In the genomic region with DNA sequence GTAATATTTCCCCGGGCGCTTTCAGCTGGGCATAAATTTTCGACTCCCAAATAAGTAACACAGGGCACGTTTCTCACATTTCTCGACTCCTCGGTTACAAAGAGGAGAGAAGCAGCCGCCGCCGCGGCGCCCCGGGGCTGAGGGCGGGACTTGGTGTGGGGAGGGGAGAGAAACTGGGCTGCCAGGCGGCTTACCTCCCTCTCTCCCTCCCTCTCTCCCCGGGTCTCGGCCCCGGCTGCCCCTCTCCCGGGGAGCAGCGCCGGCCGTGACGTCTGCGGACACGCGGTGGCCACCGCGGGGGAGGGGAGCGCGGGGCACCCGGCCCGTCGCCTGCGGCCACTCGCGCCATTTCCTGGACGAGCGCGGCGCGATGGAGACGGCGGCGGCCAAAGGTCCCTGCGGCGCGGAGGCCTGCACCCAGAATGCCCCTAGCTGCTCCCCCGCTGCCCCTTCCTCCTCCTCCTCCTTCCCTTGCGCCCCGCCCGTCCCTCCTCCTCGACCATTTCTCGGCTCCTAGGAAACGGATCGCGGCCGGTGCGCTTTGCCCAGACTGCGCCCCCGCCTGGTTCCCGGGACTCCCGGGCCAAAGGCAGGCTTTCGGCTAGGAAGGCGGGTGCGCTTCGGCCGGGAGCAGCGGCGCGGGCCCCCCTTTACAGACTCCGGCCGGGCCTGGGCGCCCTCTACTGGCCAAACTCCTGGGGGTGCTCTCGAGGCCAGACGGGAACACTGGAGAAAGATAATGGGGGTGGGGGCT, we compare ENCODE assay signal across 8 mouse cellular contexts. TPM values are rescaled to one million over a fixed set of nuclear protein-coding genes. Genes with fewer than 3 reads are reported as not detected.
A peak's percentile ranks its signal among the peaks of the same experiment; 100 is the strongest.
DNase-seq lines count a peak whose midpoint lies in the region; ATAC-seq and TF ChIP-seq lines count a peak whose summit lies in the region.

No protein-coding gene starts in this region.

- H3K27ac ChIP-seq in brown adipose tissue, adult 24 weeks (replicated peaks; ENCODE audit: low read depth, low read length), result peak overlapping the region; percentile 63
- H3K27ac ChIP-seq in forebrain, embryonic 13.5 days, result peak overlapping the region; percentile 99
- H3K27ac ChIP-seq in heart, postnatal 0 days (ENCODE audit: low read depth), result peak overlapping the region; percentile 76
- peak overlapping the region; percentile 66 for H3K27ac ChIP-seq in liver, embryonic 15.5 days (replicated peaks)
- peak overlapping the region; percentile 100 for H3K27ac ChIP-seq in neural tube, embryonic 15.5 days (replicated peaks)
- no peak overlapping the region for H3K27ac ChIP-seq in thymus, adult 2 months (ENCODE audit: control insufficient read depth, insufficient read depth, low read length)

- no peak for TF ChIP-seq EP300 in heart, postnatal 0 days (IDR thresholded peaks at IDR 0.05; ENCODE audit: low read depth)

- peak overlapping the region; percentile 79 for H3K4me3 ChIP-seq in brown adipose tissue, adult 24 weeks (ENCODE audit: insufficient read depth, low read depth, low read length)
- H3K4me3 ChIP-seq in forebrain, embryonic 13.5 days, result peak overlapping the region; percentile 84
- peak overlapping the region; percentile 75 for H3K4me3 ChIP-seq in heart, postnatal 0 days (ENCODE audit: low read depth, low read length)
- peak overlapping the region; percentile 56 for H3K4me3 ChIP-seq in liver, embryonic 15.5 days (replicated peaks)
- peak overlapping the region; percentile 69 for H3K4me3 ChIP-seq in neural tube, embryonic 15.5 days (replicated peaks)
- peak overlapping the region; percentile 40 for H3K4me3 ChIP-seq in thymus, adult 2 months (ENCODE audit: control insufficient read depth, insufficient read depth, low read length)

- H3K36me3 ChIP-seq in forebrain, embryonic 13.5 days (ENCODE audit: poor library complexity, severe bottlenecking), result 0 out of 2 replicates have a peak, but pooled peaks cover 3% of the 10 kb centered on the region
- no peaks in the 10 kb centered on the region for H3K36me3 ChIP-seq in heart, postnatal 0 days (replicated peaks; ENCODE audit: control insufficient read depth, insufficient read depth, low read length)
- H3K36me3 ChIP-seq in liver, embryonic 15.5 days (replicated peaks), result no peaks in the 10 kb centered on the region
- no peaks in the 10 kb centered on the region for H3K36me3 ChIP-seq in neural tube, embryonic 15.5 days
- no peaks in the 10 kb centered on the region for H3K36me3 ChIP-seq in thymus, adult 2 months (ENCODE audit: control insufficient read depth, insufficient read depth, low read length)

- DNase-seq in CD4-positive helper T cell, adult 2 months (ENCODE audit: low read depth, low spot score), result peak; percentile 35
- peak; percentile 78 for DNase-seq in heart, postnatal 0 days (ENCODE audit: low spot score)
- DNase-seq in kidney, postnatal 36 days, result peak; percentile 93 to 96
- peak; percentile 50 for DNase-seq in thymus, adult 2 months

- peak overlapping the region; percentile 97 for H3K9ac ChIP-seq in forebrain, embryonic 13.5 days
- H3K9ac ChIP-seq in heart, postnatal 0 days (replicated peaks; ENCODE audit: low read depth, low read length), result peak overlapping the region; percentile 62
- H3K9ac ChIP-seq in liver, embryonic 15.5 days, result peak overlapping the region; percentile 25; the same call in 1 of the 2 replicates
- peak overlapping the region; percentile 92 for H3K9ac ChIP-seq in neural tube, embryonic 15.5 days (replicated peaks)

- ATAC-seq in forebrain, embryonic 13.5 days, result peak; percentile 79
- ATAC-seq in heart, postnatal 0 days (ENCODE audit: insufficient read depth, low read depth), result peak; percentile 80
- peak; percentile 55 for ATAC-seq in liver, embryonic 15.5 days (ENCODE audit: insufficient read depth)
- peak; percentile 82 for ATAC-seq in neural tube, embryonic 15.5 days (ENCODE audit: low FRiP score)

- peak overlapping the region; percentile 95 for H3K4me2 ChIP-seq in forebrain, embryonic 13.5 days
- peak overlapping the region; percentile 86 for H3K4me2 ChIP-seq in heart, postnatal 0 days (ENCODE audit: low read depth, low read length)
- H3K4me2 ChIP-seq in liver, embryonic 15.5 days, result peak overlapping the region; percentile 68
- peak overlapping the region; percentile 91 for H3K4me2 ChIP-seq in neural tube, embryonic 15.5 days

- H3K27me3 ChIP-seq in forebrain, embryonic 13.5 days, result no peaks in the 10 kb centered on the region
- H3K27me3 ChIP-seq in heart, postnatal 0 days (ENCODE audit: control insufficient read depth, insufficient read depth, low read length), result peaks cover 33% of the 10 kb centered on the region
- H3K27me3 ChIP-seq in liver, embryonic 15.5 days, result peaks cover 55% of the 10 kb centered on the region
- no peaks in the 10 kb centered on the region for H3K27me3 ChIP-seq in neural tube, embryonic 15.5 days (replicated peaks)
- H3K27me3 ChIP-seq in thymus, adult 2 months (ENCODE audit: control insufficient read depth, insufficient read depth, low read length), result peaks cover 12% of the 10 kb centered on the region

- WGBS in forebrain, embryonic 13.5 days, result under 1% methylated on average over 38 of the region's 74 CpGs
- WGBS in heart, postnatal 0 days, result under 1% methylated on average over 43 of the region's 74 CpGs
- WGBS in liver, embryonic 15.5 days (ENCODE audit: insufficient replicate concordance), result under 1% methylated on average over 64 of the region's 74 CpGs
- 0% methylated on average over 58 of the region's 74 CpGs for WGBS in neural tube, embryonic 15.5 days
- WGBS in thymus, adult 2 months, result under 1% methylated on average over 61 of the region's 74 CpGs

- peaks cover 5% of the 10 kb centered on the region for H3K4me1 ChIP-seq in brown adipose tissue, adult 24 weeks (ENCODE audit: control insufficient read depth, insufficient read depth, insufficient read length, low read length)
- peaks cover 34% of the 10 kb centered on the region for H3K4me1 ChIP-seq in forebrain, embryonic 13.5 days
- H3K4me1 ChIP-seq in heart, postnatal 0 days (ENCODE audit: control insufficient read depth, insufficient read depth), result no peaks in the 10 kb centered on the region
- H3K4me1 ChIP-seq in liver, embryonic 15.5 days (replicated peaks), result 0 out of 2 replicates have a peak, but pooled peaks cover 2% of the 10 kb centered on the region
- peaks cover 37% of the 10 kb centered on the region for H3K4me1 ChIP-seq in neural tube, embryonic 15.5 days
- H3K4me1 ChIP-seq in thymus, adult 2 months (replicated peaks; ENCODE audit: control insufficient read depth, insufficient read depth, low read length), result no peaks in the 10 kb centered on the region

- no peaks in the 10 kb centered on the region for H3K9me3 ChIP-seq in forebrain, embryonic 13.5 days (replicated peaks)
- H3K9me3 ChIP-seq in heart, postnatal 0 days (replicated peaks; ENCODE audit: control insufficient read depth, low read length), result no peaks in the 10 kb centered on the region
- no peaks in the 10 kb centered on the region for H3K9me3 ChIP-seq in liver, embryonic 15.5 days (replicated peaks)
- no peaks in the 10 kb centered on the region for H3K9me3 ChIP-seq in neural tube, embryonic 15.5 days (replicated peaks)

- TF ChIP-seq CTCF in heart, postnatal 0 days (IDR thresholded peaks at IDR 0.05; ENCODE audit: low read depth), result peak; percentile 80
- 0 out of 2 replicates have a peak, but pooled peaks have one; percentile 31 for TF ChIP-seq CTCF in thymus, adult 2 months (IDR thresholded peaks at IDR 0.05; ENCODE audit: borderline replicate concordance, control insufficient read depth, extremely low read depth, insufficient read depth, low read length, poor library complexity)

- TF ChIP-seq POLR2A in thymus, adult 2 months (IDR thresholded peaks at IDR 0.05; ENCODE audit: control insufficient read depth, extremely low read depth, insufficient read depth, low read length, poor library complexity), result no peak

RNA-seq across cellular contexts. Expression of a gene that starts 1.3 kb away (rescaled TPM):
- 13.7 and 14.0 TPM in 2 replicates for polyA plus RNA-seq in brown adipose tissue, adult 24 weeks (2012; ENCODE audit: insufficient read depth, insufficient read length, missing spikeins)
- polyA plus RNA-seq in forebrain, embryonic 13.5 days (2015; fragmentation: Nextera tagmentation; extraction: Ambion mirVana), result 28.9 and 35.8 TPM in 2 replicates
- total RNA-seq in heart, postnatal 0 days (2014; rRNA removed; ENCODE audit: low replicate concordance), result 2.8 and 5.9 TPM in 2 replicates
- polyA plus RNA-seq in heart, postnatal 0 days (2015; fragmentation: Nextera tagmentation; extraction: Ambion mirVana), result 0.78 and 0.99 TPM in 2 replicates
- 0.45 and 0.55 TPM in 2 replicates for polyA plus RNA-seq in liver, embryonic 15.5 days (2015; fragmentation: Nextera tagmentation; extraction: Ambion mirVana)
- 26.0 and 26.9 TPM in 2 replicates for polyA plus RNA-seq in neural tube, embryonic 15.5 days (2015; fragmentation: Nextera tagmentation; extraction: Ambion mirVana)
- polyA plus RNA-seq in thymus, adult 2 months (2012; rRNA removed), result 11.9 and 14.2 TPM in 2 replicates

Comparison
In these comparisons a context has a peak if more than half of its experiments do, and no peak if none do; other contexts are left out.
1. DNase-seq: peak in every context shown above with its lines; median percentile 94 in kidney, postnatal 36 days; 78 in heart, postnatal 0 days; 50 in thymus, adult 2 months; 35 in CD4-positive helper T cell, adult 2 months.
2. H3K9ac ChIP-seq: peak in every context shown above with its lines; median percentile 97 in forebrain, embryonic 13.5 days; 92 in neural tube, embryonic 15.5 days; 62 in heart, postnatal 0 days; 25 in liver, embryonic 15.5 days.